Mouse (Mus musculus) liver, adult 2 months (tissue): Measurements from ENCODE around the gene Mia.

Experiments
- CTCF ChIP-seq: fragments of 200-500 bp; IDR thresholded peaks from 2 replicates; pipeline ENCODE4 v1.5.1; 2011; ENCODE audit warnings: low read depth, low read length, control low read depth
- POLR2A ChIP-seq: fragments of 200-500 bp; IDR thresholded peaks from 2 replicates; pipeline ENCODE4 v1.6.1; 2011; ENCODE audit warnings: low read length, control low read depth; ENCODE audit not compliant: insufficient read depth; ENCODE audit errors: extremely low read depth

- no peak for TF ChIP-seq CTCF
- TF ChIP-seq POLR2A, result no peak
Observed at GRCm38 (mm10) chr7:27212626-27213025, 31.7 kb upstream of the Mia start.
